Mouse (Mus musculus) CD4-positive, CD25-positive, alpha-beta regulatory T cell, adult 4 months (primary cell): Measurements from ENCODE around the gene Clasrp. TPM values are rescaled to one million over a fixed set of nuclear protein-coding genes. Genes with fewer than 3 reads are reported as not detected.

Source experiments
- ATAC-seq: one replicate; pipeline ENCODE4 v1.8.0; 2017
- polyA plus RNA-seq, 2 experiments: library from polyadenylated mRNA; unstranded; fragments of 100-300 nt; shearing (Covaris generic); gene quantifications; one replicate each; pipeline ENCODE4 v1.2.1; 2017

Gene Clasrp
- polyA plus RNA-seq, 2 experiments from 2014 or later, result 9.0 to 9.4 TPM

DNA sequence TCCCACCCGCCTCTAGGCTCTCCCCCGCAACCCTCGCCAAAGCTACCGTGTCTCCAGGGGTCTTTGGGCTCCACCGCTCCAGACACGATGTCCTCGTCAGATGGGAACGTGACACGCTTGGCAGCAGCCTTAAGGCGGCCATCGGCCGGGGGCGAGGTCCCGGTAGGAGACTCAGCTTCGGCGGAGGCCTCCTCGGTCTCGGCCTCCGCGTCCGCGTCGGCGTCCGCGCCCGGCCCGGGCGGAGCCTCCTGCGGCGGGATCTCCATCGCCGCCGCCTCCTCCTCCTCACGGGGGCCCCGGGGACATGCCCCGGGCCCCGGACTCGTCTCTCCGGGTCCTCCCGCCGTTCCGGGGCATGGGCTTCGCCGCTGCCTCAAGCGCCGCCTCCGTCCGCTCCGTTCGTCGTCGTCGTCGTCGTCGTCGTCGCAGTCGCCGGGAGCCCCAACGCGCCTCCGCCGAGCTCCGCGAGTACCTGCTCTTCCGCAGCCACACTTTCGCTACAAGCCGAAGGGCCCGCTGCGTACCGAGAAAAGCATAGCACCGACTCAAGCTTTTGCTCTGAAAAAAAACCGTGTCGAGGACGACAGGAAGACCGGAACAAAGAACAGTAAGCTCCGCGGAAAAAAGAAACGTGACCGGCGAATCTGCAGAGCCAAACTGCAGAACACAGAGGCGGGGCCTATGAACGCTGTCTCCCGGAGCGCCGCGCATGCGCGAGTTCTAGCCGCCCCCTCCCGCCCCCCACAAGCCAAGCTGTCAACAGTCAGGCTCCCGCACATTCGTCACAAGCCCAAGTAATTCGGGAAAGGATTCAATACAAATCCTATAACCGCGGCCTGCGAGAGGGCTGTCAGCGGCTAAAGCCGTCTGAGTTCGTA lies 42.3 kb downstream of the Clasrp start:
- peak; percentile 83 for ATAC-seq

DNA sequence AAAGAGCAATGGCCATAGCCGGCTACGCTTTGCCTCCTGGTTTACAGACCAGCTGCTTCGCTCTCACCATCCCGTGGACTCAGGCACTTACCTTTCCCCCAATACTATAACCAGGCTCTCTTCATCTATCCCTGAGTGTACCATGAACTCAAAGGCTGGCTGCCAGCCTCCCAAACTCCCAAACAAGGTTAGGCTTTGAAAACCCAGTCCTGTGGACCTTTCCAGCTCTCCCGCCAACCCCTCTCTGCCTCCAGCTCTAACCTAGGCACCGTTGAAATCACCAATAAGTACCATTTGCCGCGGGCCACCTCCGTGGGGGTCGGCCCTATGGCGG lies 42.9 kb downstream of the Clasrp start:
- ATAC-seq, result no peak

DNA sequence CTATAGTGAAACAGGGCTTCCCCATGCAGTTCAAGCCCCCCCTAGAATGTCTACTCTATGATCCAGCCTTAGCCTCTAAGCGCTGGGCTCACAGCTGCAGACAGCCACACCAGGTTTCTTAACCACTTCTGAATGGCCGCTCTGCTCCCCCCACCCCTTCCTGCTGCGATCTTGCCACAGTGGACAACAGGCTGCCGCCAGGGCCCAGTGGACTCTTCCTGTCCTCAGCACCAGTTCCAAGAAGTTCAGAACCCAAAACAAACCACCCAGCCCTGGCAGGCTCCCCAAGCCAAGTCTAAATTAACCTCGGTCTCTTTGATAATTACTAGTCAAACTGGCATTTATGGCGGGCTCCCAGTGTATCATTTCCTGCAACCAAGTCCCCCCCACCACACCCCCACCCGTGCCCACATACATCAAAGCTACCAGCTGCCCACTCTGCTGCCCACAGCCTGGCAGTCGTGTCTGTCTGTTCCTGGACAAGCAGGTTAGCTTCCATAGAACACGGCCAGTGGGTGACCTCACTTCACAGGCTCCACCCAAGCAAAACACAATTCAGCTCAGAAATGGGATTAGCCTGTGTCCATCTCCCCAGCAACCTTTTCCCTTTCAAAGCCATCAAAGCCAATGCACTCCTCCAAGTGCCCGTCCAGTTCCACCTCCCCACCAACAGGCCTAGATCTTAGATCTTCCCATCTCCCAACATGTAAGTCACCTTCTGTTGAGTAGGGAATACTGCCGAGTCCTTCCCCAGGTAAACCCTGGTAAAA lies 43.6 kb downstream of the Clasrp start:
- no peak for ATAC-seq

- ATAC-seq, result no peak
Observed at GRCm38 (mm10) chr7:19558965-19559364, 45.3 kb downstream of the Clasrp start.

DNA sequence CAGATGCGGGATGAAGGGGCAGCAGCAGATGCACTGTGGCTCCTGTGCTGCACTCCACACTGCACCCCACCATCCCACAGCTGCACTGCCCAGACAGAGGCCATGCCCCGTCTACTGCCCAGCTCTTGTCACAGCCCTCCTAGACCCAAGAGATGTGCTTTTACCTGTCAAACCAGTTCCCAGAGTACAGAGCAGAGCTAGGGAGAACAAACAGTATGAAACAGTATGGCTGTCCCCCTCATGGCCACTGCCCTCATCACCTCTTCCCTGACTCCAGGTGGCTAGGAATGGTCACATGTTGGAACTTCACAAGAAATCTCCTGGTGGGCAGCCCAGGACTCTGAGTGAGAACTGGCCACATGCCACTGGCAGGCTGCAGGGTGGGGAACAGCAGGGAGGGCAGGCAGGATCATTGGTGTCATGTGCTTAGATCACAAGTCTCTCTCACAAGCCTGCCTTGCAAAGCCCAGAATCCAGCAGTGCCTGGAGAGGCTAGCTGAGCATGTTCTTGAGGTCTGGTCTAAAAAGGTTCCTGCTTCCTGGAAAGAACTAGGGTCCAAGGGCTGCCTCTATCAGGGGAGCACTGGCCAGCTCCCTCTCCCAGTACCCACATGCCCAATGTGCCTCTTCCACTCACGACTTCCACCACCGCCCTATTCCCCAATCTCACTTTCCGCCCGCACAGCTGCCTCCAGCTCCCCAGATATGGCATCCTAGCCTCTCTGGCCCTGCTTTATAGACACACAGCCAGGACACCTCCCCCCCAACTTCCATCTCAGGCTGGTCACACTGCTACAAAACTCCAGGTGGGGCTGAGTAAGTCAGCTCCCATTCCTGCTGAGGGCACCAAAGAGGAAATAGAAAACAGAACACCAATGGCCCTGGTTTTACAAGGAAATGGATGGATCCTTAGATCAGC lies 46.0 kb downstream of the Clasrp start:
- ATAC-seq, result no peak

DNA sequence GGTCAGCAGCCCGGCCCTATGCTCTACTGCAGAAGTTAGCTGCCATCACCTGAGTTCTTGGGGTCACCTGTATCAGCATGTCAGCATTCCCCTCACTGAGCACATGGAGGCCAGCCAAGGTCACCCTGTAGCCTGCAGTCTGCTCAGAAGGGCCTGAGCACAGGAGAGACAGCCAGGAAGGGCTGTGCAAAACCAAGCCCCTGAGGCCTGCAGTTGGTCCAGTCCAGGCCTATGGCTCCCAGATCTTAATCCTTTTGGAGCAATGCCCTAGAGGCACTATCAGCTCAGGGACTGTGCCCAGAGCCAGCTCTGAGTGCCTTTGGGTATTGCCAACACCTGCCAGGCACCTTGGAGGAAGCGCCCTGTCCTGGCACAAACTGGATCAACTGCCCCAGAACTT lies 47.2 kb downstream of the Clasrp start:
- ATAC-seq, result no peak

- ATAC-seq, result no peak
Observed at GRCm38 (mm10) chr7:19554168-19554567, 50.1 kb downstream of the Clasrp start.

DNA sequence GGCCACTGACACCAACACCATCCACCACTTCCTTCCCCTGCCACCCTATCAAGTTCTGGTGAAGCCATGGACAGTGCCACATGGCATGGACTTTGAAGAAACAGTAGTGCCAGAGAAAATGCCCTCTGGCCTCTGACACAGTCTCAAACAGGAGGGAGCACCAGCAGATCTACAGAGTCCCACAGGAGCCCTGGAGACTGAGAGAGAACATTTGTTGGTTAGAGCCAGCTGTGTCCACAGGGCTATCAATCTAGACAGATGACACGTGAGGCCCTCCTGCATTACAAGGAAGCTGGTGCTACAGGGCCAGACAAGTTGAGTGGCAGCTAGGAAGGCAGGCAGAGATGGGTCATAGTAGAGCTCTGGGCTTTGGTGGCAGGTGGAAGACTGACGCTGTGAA lies 51.8 kb downstream of the Clasrp start:
- no peak for ATAC-seq

DNA sequence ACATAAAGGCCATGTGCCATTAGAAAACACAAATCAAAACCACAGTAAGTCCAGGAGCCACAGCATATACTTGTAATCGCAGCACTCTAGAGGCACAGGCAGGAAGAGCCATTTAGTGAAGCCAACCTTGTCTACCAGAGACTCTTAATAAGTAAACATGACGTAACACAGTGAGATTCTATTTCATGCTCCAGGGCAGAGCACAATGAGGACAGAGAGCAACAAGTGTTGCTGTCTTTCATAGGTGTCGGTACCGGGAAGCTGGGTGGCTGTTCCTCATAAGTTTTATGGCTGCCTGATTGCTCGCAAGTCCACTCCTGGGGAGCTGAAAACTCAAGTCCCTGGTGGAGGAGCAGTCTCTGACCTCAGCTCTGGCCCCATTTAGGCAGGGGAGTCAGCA lies 52.7 kb downstream of the Clasrp start:
- ATAC-seq, result no peak

- no peak for ATAC-seq
Observed at GRCm38 (mm10) chr7:19549394-19549793, 54.9 kb downstream of the Clasrp start.

GRCm38 (mm10) chr7:19547344-19547969 lies 56.8 kb downstream of the Clasrp start:
- no peak for ATAC-seq

- no peak for ATAC-seq
Observed at GRCm38 (mm10) chr7:19546007-19546406, 58.3 kb downstream of the Clasrp start.

DNA sequence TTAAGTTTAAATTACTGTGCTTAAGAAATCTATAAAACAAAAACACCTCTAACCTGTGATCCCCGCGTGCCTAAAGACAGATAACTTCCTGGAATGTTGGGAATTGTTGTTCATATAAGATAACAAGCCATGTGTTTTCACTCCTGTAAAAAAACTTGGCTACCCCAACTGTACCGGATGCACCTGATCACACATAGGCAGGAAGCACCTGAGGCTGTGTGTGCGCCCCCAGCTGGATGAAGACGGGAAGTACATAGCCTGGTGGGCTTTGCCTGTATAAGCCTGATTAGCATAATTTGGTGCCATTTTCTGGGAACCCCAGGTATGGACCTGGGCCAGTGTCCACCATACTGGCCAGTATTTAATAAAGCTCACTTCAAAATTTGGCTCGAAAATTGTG lies 60.7 kb downstream of the Clasrp start:
- ATAC-seq, result peak; percentile 75

DNA sequence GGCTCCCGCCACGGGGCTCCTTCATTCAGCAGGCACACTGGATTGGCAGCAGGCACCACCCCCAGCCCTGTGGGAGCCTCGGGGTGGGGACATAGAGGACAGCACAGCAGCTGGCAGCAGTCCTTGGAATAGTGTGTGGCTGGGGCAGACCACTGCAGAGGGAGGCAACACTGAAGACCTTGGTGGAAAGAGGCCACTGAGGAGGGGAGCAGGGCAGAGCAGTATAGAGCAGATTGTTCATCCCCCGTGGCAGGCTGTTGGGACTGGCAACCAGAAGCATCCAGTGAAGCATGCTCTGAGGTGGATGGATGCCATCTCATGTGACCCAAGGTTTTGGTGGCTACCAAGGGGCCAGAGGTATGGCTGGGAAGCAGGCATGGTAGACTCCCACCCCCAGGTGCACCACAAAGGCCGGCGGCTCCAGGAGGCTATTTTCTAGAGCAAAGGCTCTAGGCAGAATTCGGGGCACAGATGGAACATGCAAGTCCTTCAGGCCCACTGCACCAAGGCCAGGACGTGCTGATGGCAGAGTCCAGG lies 62.1 kb downstream of the Clasrp start:
- no peak for ATAC-seq

DNA sequence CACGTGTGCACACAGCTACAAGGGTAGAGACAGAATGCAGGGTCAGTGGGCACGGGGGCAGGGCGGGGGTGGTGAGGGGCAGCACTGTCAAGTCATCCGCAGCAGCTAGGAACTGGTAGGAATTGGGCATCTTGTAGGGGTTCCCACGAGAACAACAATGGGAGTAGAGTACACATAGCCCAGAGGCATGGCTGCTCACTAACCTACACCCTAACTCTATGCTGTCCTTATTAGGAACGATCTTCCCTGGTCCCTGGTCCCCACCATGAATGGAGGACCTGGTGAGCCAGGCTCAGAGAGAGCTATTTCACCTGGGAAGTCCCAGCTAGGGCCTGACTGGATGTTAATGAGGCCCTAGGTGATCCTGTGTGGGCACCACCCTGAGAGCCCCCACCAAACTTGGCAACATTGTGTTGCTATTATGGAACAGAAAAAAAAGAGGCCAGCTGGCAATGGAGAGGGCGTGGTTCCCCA lies 62.6 kb downstream of the Clasrp start:
- ATAC-seq, result no peak

- ATAC-seq, result no peak
Observed at GRCm38 (mm10) chr7:19540771-19541566, 63.3 kb downstream of the Clasrp start.

DNA sequence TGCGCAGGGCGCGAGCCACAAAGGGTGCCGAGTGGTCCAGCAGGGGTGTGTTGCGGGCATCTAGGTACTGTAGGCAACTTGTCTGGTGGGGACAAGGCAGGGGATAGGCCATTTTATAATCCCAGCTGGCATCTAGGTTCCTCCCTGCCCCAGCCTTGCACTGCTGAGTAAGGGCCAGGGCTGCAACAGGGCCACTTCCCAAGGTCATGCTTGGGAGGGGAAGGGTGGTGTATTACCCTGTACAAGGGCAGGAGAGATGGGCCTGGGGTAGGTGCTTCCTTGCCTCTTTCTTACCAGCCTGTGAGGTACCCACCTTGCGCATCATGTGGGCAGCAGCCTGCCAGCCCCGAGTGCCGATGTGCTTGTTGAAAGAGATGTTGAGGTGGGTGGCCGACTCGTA lies 69.6 kb downstream of the Clasrp start:
- no peak for ATAC-seq

GRCm38 (mm10) chr7:19532240-19532639 lies 72.0 kb downstream of the Clasrp start:
- ATAC-seq, result no peak

DNA sequence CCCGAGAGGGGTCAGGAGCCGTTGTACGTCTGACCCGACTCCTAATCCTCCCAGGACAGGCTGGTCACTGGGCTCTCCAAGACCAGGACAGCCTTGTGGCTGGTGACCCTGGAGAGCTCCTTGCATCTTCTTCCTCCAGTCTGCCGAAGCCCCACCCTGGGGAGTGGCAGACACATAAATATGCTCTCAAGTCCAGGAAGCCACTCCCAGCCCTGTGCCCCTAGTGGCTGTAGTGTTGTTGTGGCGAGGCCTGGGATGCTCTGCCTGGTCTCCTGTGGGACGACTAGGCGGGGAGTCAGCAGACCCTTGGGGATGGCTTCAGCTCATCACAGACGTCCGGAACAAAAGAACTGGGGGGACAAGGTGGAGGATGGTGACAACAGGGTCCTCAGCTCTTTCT lies 73.2 kb downstream of the Clasrp start:
- no peak for ATAC-seq
